Mouse (Mus musculus) erythroblast, embryonic 14.5 days (primary cell): ENCODE results near the gene Slc15a5. TPM values are rescaled to one million over a fixed set of nuclear protein-coding genes. Genes with fewer than 3 reads are reported as not detected.

Experiments used
- H3K27me3 ChIP-seq: 2 replicates; pipeline ENCODE4 v1.6.1; 2012; ENCODE audit warnings: inconsistent platforms; ENCODE audit not compliant: control insufficient read depth
- H3K36me3 ChIP-seq: 2 replicates; pipeline ENCODE4 v1.6.1; 2012; ENCODE audit warnings: mild to moderate bottlenecking, inconsistent platforms; ENCODE audit not compliant: control insufficient read depth
- H3K4me1 ChIP-seq: 2 replicates; pipeline ENCODE4 v1.6.1; 2012; ENCODE audit warnings: inconsistent platforms; ENCODE audit not compliant: control insufficient read depth
- H3K4me3 ChIP-seq: replicated peaks from 2 replicates; pipeline ENCODE3; 2012; ENCODE audit warnings: moderate library complexity, mild to moderate bottlenecking, inconsistent platforms
- H3K9me3 ChIP-seq: 2 replicates; pipeline ENCODE4 v1.6.1; 2012; ENCODE audit warnings: low read length, inconsistent platforms, mixed read lengths; ENCODE audit not compliant: control insufficient read depth
- GATA1 ChIP-seq: IDR thresholded peaks from 2 replicates; pipeline ENCODE4 v1.6.1; 2012; ENCODE audit warnings: low read length, inconsistent platforms, mixed read lengths
- TAL1 ChIP-seq: IDR thresholded peaks from 3 replicates; pipeline ENCODE4 v1.6.1; 2012; ENCODE audit warnings: low read length, inconsistent platforms, mixed read lengths
- polyA plus RNA-seq: library from polyadenylated mRNA; stranded (reverse); fragments of >175 nt; gene quantifications from 2 replicates; pipeline ENCODE4 v1.2.3, GENCODE M21; 2012

The Slc15a5 gene
- polyA plus RNA-seq, 1 experiment, result not detected

- Histone ChIP-seq H3K4me1 (no peaks in the 10 kb centered on the region), H3K4me3 (no peak overlapping the region), H3K9me3 (peaks cover 19% of the 10 kb centered on the region), H3K27me3 (no peaks in the 10 kb centered on the region), H3K36me3 (no peaks in the 10 kb centered on the region)
- TF ChIP-seq GATA1 (no peak), TAL1 (no peak)
Measured at GRCm38 (mm10) chr6:138069921-138070320, 9.8 kb downstream of the Slc15a5 start.

- no peak for TF ChIP-seq GATA1
- no peaks in the 10 kb centered on the region for H3K36me3 ChIP-seq
- H3K9me3 ChIP-seq, result peaks cover 11% of the 10 kb centered on the region
- no peaks in the 10 kb centered on the region for H3K27me3 ChIP-seq
- no peak overlapping the region for H3K4me3 ChIP-seq
- H3K4me1 ChIP-seq, result no peaks in the 10 kb centered on the region
Measured at GRCm38 (mm10) chr6:138055572-138055971, 24.1 kb downstream of the Slc15a5 start.

GRCm38 (mm10) chr6:138054956-138055355, 24.8 kb downstream of the Slc15a5 start:
- Histone ChIP-seq H3K27me3 (no peaks in the 10 kb centered on the region), H3K9me3 (peaks cover 9% of the 10 kb centered on the region), H3K4me1 (no peaks in the 10 kb centered on the region), H3K36me3 (no peaks in the 10 kb centered on the region), H3K4me3 (no peak overlapping the region)
- TF ChIP-seq GATA1, result no peak
- TF ChIP-seq TAL1, result no peak

- no peaks in the 10 kb centered on the region for H3K27me3 ChIP-seq
- H3K4me1 ChIP-seq, result no peaks in the 10 kb centered on the region
- no peak overlapping the region for H3K4me3 ChIP-seq
- TF ChIP-seq GATA1, result no peak
- TF ChIP-seq TAL1, result no peak
- peaks cover 9% of the 10 kb centered on the region for H3K9me3 ChIP-seq
- no peaks in the 10 kb centered on the region for H3K36me3 ChIP-seq
Measured at GRCm38 (mm10) chr6:138054166-138054565, 25.6 kb downstream of the Slc15a5 start.

GRCm38 (mm10) chr6:138053686-138054085, 26.0 kb downstream of the Slc15a5 start:
- Histone ChIP-seq H3K4me3 (no peak overlapping the region), H3K36me3 (no peaks in the 10 kb centered on the region), H3K4me1 (no peaks in the 10 kb centered on the region), H3K27me3 (no peaks in the 10 kb centered on the region), H3K9me3 (peaks cover 9% of the 10 kb centered on the region)
- TF ChIP-seq GATA1 (no peak), TAL1 (no peak)

- Histone ChIP-seq H3K27me3 (no peaks in the 10 kb centered on the region), H3K9me3 (peaks cover 32% of the 10 kb centered on the region), H3K36me3 (no peaks in the 10 kb centered on the region), H3K4me3 (no peak overlapping the region), H3K4me1 (no peaks in the 10 kb centered on the region)
- TF ChIP-seq TAL1 (no peak), GATA1 (no peak)
Measured at GRCm38 (mm10) chr6:138045364-138045763, 34.4 kb downstream of the Slc15a5 start.

- Histone ChIP-seq H3K4me3 (no peak overlapping the region), H3K4me1 (no peaks in the 10 kb centered on the region), H3K36me3 (no peaks in the 10 kb centered on the region), H3K27me3 (no peaks in the 10 kb centered on the region), H3K9me3 (peaks cover 41% of the 10 kb centered on the region)
- TF ChIP-seq TAL1 (no peak), GATA1 (no peak)
Measured at GRCm38 (mm10) chr6:138042891-138043290, 36.8 kb downstream of the Slc15a5 start.

GRCm38 (mm10) chr6:138041865-138042264, 37.9 kb downstream of the Slc15a5 start:
- peaks cover 38% of the 10 kb centered on the region for H3K9me3 ChIP-seq
- H3K36me3 ChIP-seq, result no peaks in the 10 kb centered on the region

GRCm38 (mm10) chr6:138037587-138037986, 42.1 kb downstream of the Slc15a5 start:
- TF ChIP-seq TAL1 (no peak), GATA1 (no peak)
- Histone ChIP-seq H3K9me3 (peaks cover 24% of the 10 kb centered on the region), H3K27me3 (no peaks in the 10 kb centered on the region), H3K4me3 (no peak overlapping the region), H3K36me3 (no peaks in the 10 kb centered on the region), H3K4me1 (no peaks in the 10 kb centered on the region)

More at GRCm38 (mm10) chr6:138041865-138042264, 37.9 kb downstream of the Slc15a5 start:
- no peaks in the 10 kb centered on the region for H3K27me3 ChIP-seq
- H3K4me1 ChIP-seq, result no peaks in the 10 kb centered on the region
- no peak overlapping the region for H3K4me3 ChIP-seq
- TF ChIP-seq GATA1 (no peak), TAL1 (no peak)

GRCm38 (mm10) chr6:138036891-138037290, 42.8 kb downstream of the Slc15a5 start:
- no peak for TF ChIP-seq GATA1
- TF ChIP-seq TAL1, result no peak
- Histone ChIP-seq H3K27me3 (no peaks in the 10 kb centered on the region), H3K36me3 (no peaks in the 10 kb centered on the region), H3K9me3 (peaks cover 22% of the 10 kb centered on the region), H3K4me3 (no peak overlapping the region), H3K4me1 (no peaks in the 10 kb centered on the region)
